Comparison of ENCODE assay signal across 8 mouse cellular contexts in genomic region chr10:117708856-117709255, GRCm38 (mm10). TPM values are rescaled to one million over a fixed set of nuclear protein-coding genes. Genes with fewer than 3 reads are reported as not detected.
DNase-seq lines count a peak whose midpoint lies in the region; ATAC-seq and TF ChIP-seq lines count a peak whose summit lies in the region.

No protein-coding gene starts in this region.

- DNase-seq in liver, adult 2 months (ENCODE audit: extremely low read depth, low read depth, low spot score): peak; percentile 68
- DNase-seq in liver: no peak
- no peak for DNase-seq in limb, embryonic 10.5 days (ENCODE audit: low spot score)
- no peak for DNase-seq in spleen, postnatal 36 days (ENCODE audit: low spot score in 2 of 2)
- DNase-seq in urinary bladder, postnatal 10 days (ENCODE audit: low spot score): no peak

- no peak for ATAC-seq in embryonic facial prominence, embryonic 15.5 days (ENCODE audit: insufficient number of reproducible peaks, low FRiP score, low TSS enrichment, low read depth)
- ATAC-seq in neural tube, embryonic 14.5 days (ENCODE audit: low read depth): no peak
- ATAC-seq in CD4-positive, CD25-positive, alpha-beta regulatory T cell, adult 4 months: no peak

- H3K9me3 ChIP-seq in embryonic facial prominence, embryonic 15.5 days (replicated peaks): no peaks in the 10 kb centered on the region
- H3K9me3 ChIP-seq in limb, embryonic 10.5 days (replicated peaks): no peaks in the 10 kb centered on the region
- H3K9me3 ChIP-seq in neural tube, embryonic 14.5 days (ENCODE audit: control insufficient read depth, low read length): no peaks in the 10 kb centered on the region

- H3K27me3 ChIP-seq in liver, adult 2 months (ENCODE audit: control insufficient read depth, insufficient read depth, low read length): no peaks in the 10 kb centered on the region
- no peaks in the 10 kb centered on the region for H3K27me3 ChIP-seq in embryonic facial prominence, embryonic 15.5 days
- H3K27me3 ChIP-seq in limb, embryonic 10.5 days (ENCODE audit: low read depth, poor library complexity, severe bottlenecking): no peaks in the 10 kb centered on the region
- no peaks in the 10 kb centered on the region for H3K27me3 ChIP-seq in neural tube, embryonic 14.5 days (ENCODE audit: control insufficient read depth, insufficient read depth, low read length)

- WGBS in liver, adult 2 months: 14% methylated on average over 9 of the region's 9 CpGs
- 74% methylated on average over 9 of the region's 9 CpGs for WGBS in embryonic facial prominence, embryonic 15.5 days
- WGBS in limb, embryonic 10.5 days: 92% methylated on average over 9 of the region's 9 CpGs
- 91% methylated on average over 9 of the region's 9 CpGs for WGBS in neural tube, embryonic 14.5 days

- peak overlapping the region; percentile 56 for H3K4me3 ChIP-seq in liver, adult 2 months (ENCODE audit: insufficient read depth, low read depth, low read length)
- H3K4me3 ChIP-seq in embryonic facial prominence, embryonic 15.5 days (replicated peaks): peak overlapping the region; percentile 99
- H3K4me3 ChIP-seq in limb, embryonic 10.5 days: peak overlapping the region; percentile 89
- peak overlapping the region; percentile 93 for H3K4me3 ChIP-seq in neural tube, embryonic 14.5 days (ENCODE audit: low read depth, low read length)

- peaks cover 13% of the 10 kb centered on the region for H3K4me1 ChIP-seq in liver, adult 2 months (ENCODE audit: control insufficient read depth, insufficient read depth, low read length)
- peaks cover 15% of the 10 kb centered on the region for H3K4me1 ChIP-seq in embryonic facial prominence, embryonic 15.5 days
- peaks cover 14% of the 10 kb centered on the region for H3K4me1 ChIP-seq in limb, embryonic 10.5 days
- H3K4me1 ChIP-seq in neural tube, embryonic 14.5 days (ENCODE audit: control insufficient read depth, insufficient read depth, low read length): peaks cover 20% of the 10 kb centered on the region; the same call in 1 of the 2 replicates

- TF ChIP-seq CTCF in liver, adult 2 months (IDR thresholded peaks at IDR 0.05; ENCODE audit: low read depth, low read length): no peak

- peaks cover 18% of the 10 kb centered on the region for H3K36me3 ChIP-seq in liver, adult 2 months (ENCODE audit: control insufficient read depth, insufficient read depth, low read length)
- H3K36me3 ChIP-seq in embryonic facial prominence, embryonic 15.5 days: peaks cover 28% of the 10 kb centered on the region
- peaks cover 55% of the 10 kb centered on the region for H3K36me3 ChIP-seq in limb, embryonic 10.5 days
- peaks cover 14% of the 10 kb centered on the region for H3K36me3 ChIP-seq in neural tube, embryonic 14.5 days (ENCODE audit: control insufficient read depth, insufficient read depth, low read length)

- H3K4me2 ChIP-seq in embryonic facial prominence, embryonic 15.5 days (replicated peaks): peak overlapping the region; percentile 59
- peak overlapping the region; percentile 81 for H3K4me2 ChIP-seq in neural tube, embryonic 14.5 days (ENCODE audit: low read depth, low read length)

- H3K27ac ChIP-seq in liver, adult 2 months (replicated peaks; ENCODE audit: insufficient read depth, low read depth, low read length): peak overlapping the region; percentile 46
- H3K27ac ChIP-seq in embryonic facial prominence, embryonic 15.5 days (replicated peaks): no peak overlapping the region
- H3K27ac ChIP-seq in limb, embryonic 10.5 days: no peak overlapping the region
- no peak overlapping the region for H3K27ac ChIP-seq in neural tube, embryonic 14.5 days (ENCODE audit: low read depth, low read length)

- H3K9ac ChIP-seq in liver, adult 2 months (ENCODE audit: low read depth, low read length): peak overlapping the region; percentile 75
- no peak overlapping the region for H3K9ac ChIP-seq in embryonic facial prominence, embryonic 15.5 days
- no peak overlapping the region; the same call in 1 of the 2 replicates for H3K9ac ChIP-seq in neural tube, embryonic 14.5 days (replicated peaks; ENCODE audit: low read depth, low read length)

- no peak for TF ChIP-seq POLR2A in liver, adult 2 months (IDR thresholded peaks at IDR 0.05; ENCODE audit: extremely low read depth, insufficient read depth, low read length)

- peaks cover 12% of the 10 kb centered on the region; the same call in 1 of the 2 replicates for H3K79me2 ChIP-seq in liver, adult 2 months (ENCODE audit: control insufficient read depth, insufficient read depth, low read length)

RNA-seq across cellular contexts. Expression of gene Mdm2, which starts 1.7 kb away (rescaled TPM):
- 24.6 and 27.7 TPM in 2 replicates for total RNA-seq in liver, adult 2 months (2014; rRNA removed)
- 18.2 and 19.8 TPM in 2 replicates for polyA plus RNA-seq in liver, adult 2 months (2012; rRNA removed)
- polyA plus RNA-seq in embryonic facial prominence, embryonic 15.5 days (2015; fragmentation: Nextera tagmentation; extraction: Ambion mirVana): 43.9 and 57.8 TPM in 2 replicates
- 56.3 and 62.4 TPM in 2 replicates for polyA plus RNA-seq in limb, embryonic 10.5 days (2016; fragmentation: Nextera tagmentation; extraction: Ambion mirVana)
- polyA plus RNA-seq in neural tube, embryonic 14.5 days (2014; fragmentation: Nextera tagmentation; extraction: Ambion mirVana): 57.9 and 63.5 TPM in 2 replicates
- polyA plus RNA-seq in CD4-positive, CD25-positive, alpha-beta regulatory T cell, adult 4 months (2017; shearing (Covaris generic)): 10 to 100 TPM; 47.3 to 54.7 TPM

RNA-seq across cellular contexts. Expression of gene Slc35e3, which starts 37.3 kb away (rescaled TPM):
- 4.1 and 5.2 TPM in 2 replicates for total RNA-seq in liver, adult 2 months (2014; rRNA removed)
- 5.2 and 7.1 TPM in 2 replicates for polyA plus RNA-seq in liver, adult 2 months (2012; rRNA removed)
- 20.9 and 22.7 TPM in 2 replicates for polyA plus RNA-seq in embryonic facial prominence, embryonic 15.5 days (2015; fragmentation: Nextera tagmentation; extraction: Ambion mirVana)
- 16.4 and 22.1 TPM in 2 replicates for polyA plus RNA-seq in limb, embryonic 10.5 days (2016; fragmentation: Nextera tagmentation; extraction: Ambion mirVana)
- polyA plus RNA-seq in neural tube, embryonic 14.5 days (2014; fragmentation: Nextera tagmentation; extraction: Ambion mirVana): 20.5 and 27.5 TPM in 2 replicates
- 1 to 10 TPM; 2.1 to 2.8 TPM for polyA plus RNA-seq in CD4-positive, CD25-positive, alpha-beta regulatory T cell, adult 4 months (2017; shearing (Covaris generic))
